Mouse (Mus musculus) brain, adult 2 months (tissue): ENCODE data around the gene Tmco2.
"Not testable (repeated sequence)": the region's sequence is repeated elsewhere in the genome, so short reads cannot be mapped to it uniquely, and the experiment has no call there.

Source experiments
- DNase-seq: peaks from one replicate; pipeline ENCODE4 v3.0.0; 2011; ENCODE audit warnings: low read depth, low spot score

Gene Tmco2

GRCm38 (mm10) chr4:121109126-121109525 lies at the start of gene Tmco2:
Tmco2 (minus strand) TSS chr4:121109226.
- DNase-seq: no peak

DNA sequence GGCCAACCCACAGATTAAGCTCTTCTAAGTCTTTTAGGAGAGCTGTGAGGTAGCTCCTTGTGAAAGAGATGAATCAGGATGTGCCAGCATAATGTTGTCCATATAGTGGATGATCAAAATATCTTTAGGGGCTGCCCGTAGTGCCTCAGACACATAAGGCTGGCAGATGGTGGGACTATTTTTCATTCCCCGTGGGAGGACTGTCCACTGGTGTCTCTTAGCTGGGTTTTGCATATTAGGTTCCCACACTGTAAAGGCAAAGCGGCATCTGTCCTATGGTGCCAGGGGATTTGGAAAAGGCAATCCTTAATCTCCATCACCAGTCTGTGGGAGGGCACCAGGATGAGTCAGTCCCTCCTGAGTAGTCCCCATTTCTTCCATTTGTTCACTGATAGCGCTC lies 5.7 kb downstream of the Tmco2 start:
- peak; percentile 80 for DNase-seq

DNA sequence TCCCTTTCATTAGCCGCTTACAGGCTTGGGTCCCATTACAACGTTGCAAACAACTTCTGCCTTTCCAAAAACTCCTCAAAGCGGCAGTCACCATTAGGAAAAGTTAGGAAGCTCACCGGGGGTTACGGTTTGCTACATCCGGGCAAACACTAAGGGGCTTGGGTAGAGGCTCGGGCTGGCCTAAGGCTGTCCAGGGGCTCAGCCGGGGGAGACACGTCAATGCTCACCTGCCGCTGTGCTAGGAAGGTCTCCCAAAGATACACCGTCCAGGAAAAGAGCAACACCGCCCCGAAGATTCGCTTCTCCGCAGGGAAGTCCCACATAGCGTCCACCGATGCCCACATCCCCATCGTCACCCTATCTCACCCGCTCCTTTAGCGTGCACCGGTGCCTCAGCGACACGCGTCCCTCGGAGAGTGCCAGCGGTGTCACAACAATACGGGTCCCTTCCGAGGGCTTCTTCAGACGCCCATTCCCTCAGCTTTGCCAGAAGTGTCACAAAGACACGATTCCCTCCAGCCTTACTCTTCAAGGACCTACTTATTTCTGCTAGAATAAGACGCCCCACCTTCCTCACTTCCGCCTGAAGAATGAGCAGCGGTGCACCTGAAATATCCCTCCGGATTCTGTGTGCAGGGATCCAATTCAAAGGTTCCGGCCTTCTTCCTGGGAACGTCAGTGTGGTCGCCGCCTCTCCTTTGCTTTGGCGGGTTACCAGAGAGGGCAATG lies 11.2 kb downstream of the Tmco2 start, which contains the start of gene Zmpste24:
Gene Zmpste24 (minus strand): TSS at position 592 of the 729 bp plus-strand sequence.
- peak; percentile 98 for DNase-seq

- DNase-seq: no peak
These were observed 18.8 kb downstream of the Tmco2 start for GRCm38 (mm10) chr4:121090211-121090610.

GRCm38 (mm10) chr4:121088696-121089095 lies 20.3 kb downstream of the Tmco2 start:
- DNase-seq: no peak

- peak; percentile 21 for DNase-seq
These were observed 24.5 kb downstream of the Tmco2 start for GRCm38 (mm10) chr4:121084506-121084905.

GRCm38 (mm10) chr4:121080395-121080794 lies 28.6 kb downstream of the Tmco2 start:
- peak; percentile 15 for DNase-seq

GRCm38 (mm10) chr4:121077915-121078646 lies 30.9 kb downstream of the Tmco2 start:
- no peak for DNase-seq

DNA sequence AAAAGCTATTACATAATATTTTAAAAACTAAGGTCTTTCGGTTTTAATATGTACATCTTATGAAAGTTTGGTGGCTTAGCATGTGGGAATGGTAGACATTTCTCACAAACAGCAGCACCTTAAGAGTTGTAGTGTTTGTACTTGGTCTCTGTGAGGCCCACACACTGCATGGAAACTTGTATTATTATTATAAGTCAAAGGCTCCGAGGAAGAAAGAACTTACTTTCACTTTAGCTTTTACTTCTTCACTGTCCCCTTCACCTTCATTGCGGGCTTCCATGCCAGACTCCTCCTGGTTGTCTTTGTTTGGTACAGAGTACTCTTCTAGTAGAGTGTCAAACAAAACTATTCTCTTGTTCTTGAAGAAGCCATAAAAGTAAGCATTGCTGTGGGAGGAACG lies 34.8 kb downstream of the Tmco2 start:
- DNase-seq: no peak

DNA sequence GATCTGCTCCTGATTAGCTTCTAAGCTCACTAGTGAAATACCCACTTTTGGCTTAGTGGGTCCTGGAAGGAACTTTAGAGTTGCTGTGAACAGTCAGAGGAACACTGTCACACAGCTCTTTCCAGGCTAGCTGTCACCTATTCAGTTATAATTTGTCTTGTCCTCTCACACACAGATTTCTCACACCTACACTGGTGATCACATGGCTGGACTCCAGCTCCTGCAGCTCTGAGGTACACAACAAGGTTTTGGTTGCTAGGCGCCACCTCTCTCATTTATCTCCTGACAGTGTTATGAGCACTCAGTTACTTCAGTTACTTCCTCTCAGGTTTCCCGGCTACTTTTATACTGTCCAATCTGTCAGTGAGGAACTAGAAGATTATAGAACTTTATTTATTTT lies 43.7 kb downstream of the Tmco2 start:
- peak; percentile 27 for DNase-seq

DNA sequence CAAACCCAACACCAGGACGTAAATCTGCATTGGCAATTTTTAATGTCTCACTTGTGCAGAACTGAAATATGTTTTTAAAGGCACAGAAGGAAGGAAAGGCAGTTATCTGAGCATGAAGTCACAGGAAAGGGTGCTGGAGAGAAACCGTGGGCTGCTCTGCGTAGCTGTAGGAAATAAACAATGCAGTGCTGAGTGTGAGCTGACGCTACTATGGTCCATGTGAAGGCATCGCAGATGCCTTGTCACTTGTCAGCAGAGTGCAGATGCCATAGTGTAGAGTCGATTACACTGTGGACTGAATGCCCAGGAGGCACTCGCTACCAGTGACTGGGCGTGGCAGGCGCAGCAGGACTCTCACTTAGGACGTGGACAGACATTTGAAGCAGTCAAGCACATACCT lies 49.8 kb downstream of the Tmco2 start:
- DNase-seq: not testable (repeated sequence)

- DNase-seq: no peak
These were observed 52.0 kb downstream of the Tmco2 start for GRCm38 (mm10) chr4:121057032-121057431.

- peak; percentile 25 for DNase-seq
These were observed 52.7 kb downstream of the Tmco2 start for GRCm38 (mm10) chr4:121056342-121056741.
